Mouse (Mus musculus) embryonic fibroblast, embryonic 13.5 days (primary cell): Measurements from ENCODE around the gene Rapsn.

Experiments
- CTCF ChIP-seq: IDR thresholded peaks from 2 replicates; pipeline ENCODE4 v1.5.1; 2011; ENCODE audit warnings: mild to moderate bottlenecking, control low read depth, low read length, moderate library complexity, borderline replicate concordance; ENCODE audit not compliant: insufficient read depth
- POLR2A ChIP-seq: IDR thresholded peaks from 2 replicates; pipeline ENCODE4 v1.6.1; 2011; ENCODE audit warnings: low read depth, mild to moderate bottlenecking, control low read depth, low read length, moderate library complexity

DNA sequence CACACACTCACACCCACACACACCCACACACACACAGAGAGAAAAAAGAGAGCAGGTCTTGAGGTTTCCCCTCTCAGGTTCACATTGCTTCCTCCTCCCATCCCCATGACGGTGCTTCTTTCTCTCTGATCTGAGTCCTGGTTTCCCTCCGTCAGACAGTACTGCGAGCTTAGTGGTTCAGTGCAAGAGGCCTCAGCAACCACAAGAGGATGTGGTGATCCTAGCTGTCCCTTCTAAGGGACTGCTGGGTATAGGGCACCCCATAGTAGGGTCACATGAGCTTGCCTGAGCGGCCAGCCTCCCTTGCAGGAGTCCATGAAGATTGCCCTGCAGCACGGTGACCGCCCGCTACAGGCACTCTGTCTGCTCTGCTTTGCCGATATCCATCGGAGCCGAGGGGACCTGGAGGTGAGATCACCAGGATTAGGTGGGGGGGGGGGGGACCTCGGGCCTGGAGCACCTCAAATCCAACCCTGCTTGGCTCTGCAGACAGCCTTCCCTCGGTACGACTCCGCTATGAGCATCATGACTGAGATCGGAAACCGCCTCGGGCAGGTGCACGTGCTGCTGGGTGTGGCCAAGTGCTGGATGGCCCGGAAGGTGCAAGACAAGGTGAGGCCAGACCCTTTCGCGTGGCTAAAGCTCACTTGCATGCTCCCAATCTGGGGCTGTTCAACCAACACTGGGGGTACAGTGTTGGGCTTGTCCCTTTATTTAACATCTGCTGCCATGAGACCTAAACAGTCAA is 7.4 kb downstream of the Rapsn start:
- TF ChIP-seq POLR2A (no peak), CTCF (no peak)
